In genomic region chr9:58092581-58093269, GRCm38 (mm10) we compare ENCODE assay signal across 9 mouse cellular contexts. TPM values are rescaled to one million over a fixed set of nuclear protein-coding genes. Genes with fewer than 3 reads are reported as not detected.
DNase-seq lines count a peak whose midpoint lies in the region; ATAC-seq lines count a peak whose summit lies in the region.
"Had no signal": no experiment of that assay in that cellular context is flagged by ENCODE, and none has a peak within 500 bp of the region (broad histone marks: within the 10 kb centered on the region; RNA-seq: fewer than 3 reads in every experiment).

No protein-coding gene starts in this region.

- H3K9ac ChIP-seq in intestine, embryonic 15.5 days, result no peak overlapping the region
- H3K9ac ChIP-seq in liver, embryonic 11.5 days (ENCODE audit: low read depth, low read length), result no peak overlapping the region
- H3K9ac ChIP-seq: liver, embryonic 13.5 days had no signal

- H3K27me3 ChIP-seq in intestine, embryonic 15.5 days (replicated peaks), result no peaks in the 10 kb centered on the region
- peaks cover 19% of the 10 kb centered on the region for H3K27me3 ChIP-seq in liver, embryonic 11.5 days (replicated peaks; ENCODE audit: control insufficient read depth, insufficient read depth, low read length)

- H3K36me3 ChIP-seq in intestine, embryonic 15.5 days, result no peaks in the 10 kb centered on the region
- H3K36me3 ChIP-seq in liver, embryonic 11.5 days (ENCODE audit: control insufficient read depth, insufficient read depth, low read length), result no peaks in the 10 kb centered on the region
- H3K36me3 ChIP-seq: liver, embryonic 13.5 days had no signal

- WGBS in intestine, embryonic 15.5 days, result 73% methylated on average over 7 of the region's 7 CpGs
- 66% methylated on average over 7 of the region's 7 CpGs for WGBS in liver, embryonic 11.5 days

- H3K9me3 ChIP-seq in intestine, embryonic 15.5 days, result no peaks in the 10 kb centered on the region
- no peaks in the 10 kb centered on the region for H3K9me3 ChIP-seq in liver, embryonic 11.5 days (ENCODE audit: control insufficient read depth, low read length)
- H3K9me3 ChIP-seq: liver, embryonic 13.5 days had no signal

- no peak overlapping the region for H3K27ac ChIP-seq in intestine, embryonic 15.5 days
- H3K27ac ChIP-seq in liver, embryonic 11.5 days (ENCODE audit: low read depth, low read length), result no peak overlapping the region
- H3K27ac ChIP-seq: liver, embryonic 13.5 days had no signal

- ATAC-seq in intestine, embryonic 15.5 days, result no peak
- no peak for ATAC-seq in granulocyte monocyte progenitor cell, adult 5-6 weeks (replicated peaks; ENCODE audit: poor library complexity, severe bottlenecking)
- ATAC-seq in liver, embryonic 11.5 days (replicated peaks; ENCODE audit: low FRiP score), result no peak

- no peak overlapping the region for H3K4me2 ChIP-seq in intestine, embryonic 15.5 days (replicated peaks)
- H3K4me2 ChIP-seq in liver, embryonic 11.5 days, result no peak overlapping the region
- H3K4me2 ChIP-seq: liver, embryonic 13.5 days had no signal

- intact Hi-C loops in left cerebral cortex, postnatal 4 days (cut with DNase I), result no loop called here

- H3K4me3 ChIP-seq in intestine, embryonic 15.5 days (replicated peaks), result no peak overlapping the region
- H3K4me3 ChIP-seq in liver, embryonic 11.5 days (ENCODE audit: low read depth, low read length), result no peak overlapping the region
- H3K4me3 ChIP-seq: liver, embryonic 13.5 days had no signal

- DNase-seq in left cerebral cortex, postnatal 4 days, result peak; percentile 95
- no peak for DNase-seq in left cerebral cortex, adult 18-20 months (ENCODE audit: low spot score in 2 of 2)
- peak; percentile 64 for DNase-seq in adrenal gland, postnatal 25 days
- peak; percentile 82 for DNase-seq in fat pad, adult 2 months (ENCODE audit: extremely low read depth, low read depth, low spot score)
- peak; percentile 26 for DNase-seq in kidney, postnatal 14 days
- DNase-seq in liver, embryonic 11.5 days (ENCODE audit: low spot score), result no peak
- DNase-seq: liver, embryonic 13.5 days had no signal

- H3K4me1 ChIP-seq in intestine, embryonic 15.5 days (replicated peaks), result peaks cover 6% of the 10 kb centered on the region; the same call in 1 of the 2 replicates
- H3K4me1 ChIP-seq in liver, embryonic 11.5 days (replicated peaks; ENCODE audit: control insufficient read depth, insufficient read depth, low read length), result no peaks in the 10 kb centered on the region
- H3K4me1 ChIP-seq: liver, embryonic 13.5 days had no signal

RNA-seq across cellular contexts. Expression of gene Ccdc33, which starts 25.9 kb away (rescaled TPM):
- total RNA-seq in left cerebral cortex, postnatal 4 days (2021), result under 1 TPM; 0.62 to 0.66 TPM
- 1 to 10 TPM in 1 of 2 experiments, under 1 TPM in 1; 0.67 to 1.2 TPM for total RNA-seq in left cerebral cortex, adult 18-20 months (2021)
- 0.39 and 0.76 TPM in 2 replicates for total RNA-seq in adrenal gland, postnatal 25 days (2021)
- 0.09 TPM in 1 of 2 replicates, not detected in the other for polyA plus RNA-seq in intestine, embryonic 15.5 days (2015; fragmentation: Nextera tagmentation; extraction: Ambion mirVana)
- not detected in 2 replicates for total RNA-seq in granulocyte monocyte progenitor cell, adult 5-6 weeks (2014; fragmentation: Nextera tagmentation)
- total RNA-seq in granulocyte monocyte progenitor cell, adult 5-6 weeks (2017), result not detected in 2 replicates
- polyA plus RNA-seq in liver, embryonic 11.5 days (2014; fragmentation: Nextera tagmentation; extraction: Ambion mirVana), result not detected in 2 replicates
- polyA plus RNA-seq: liver, embryonic 13.5 days had no signal

RNA-seq across cellular contexts. Expression of gene Stra6, which starts 29.1 kb away (rescaled TPM):
- 10 to 100 TPM; 10.1 to 12.5 TPM for total RNA-seq in left cerebral cortex, postnatal 4 days (2021)
- 10 to 100 TPM in 1 of 2 experiments, 1 to 10 TPM in 1; 7.8 to 10.3 TPM for total RNA-seq in left cerebral cortex, adult 18-20 months (2021)
- 1.6 and 2.1 TPM in 2 replicates for total RNA-seq in adrenal gland, postnatal 25 days (2021)
- polyA plus RNA-seq in intestine, embryonic 15.5 days (2015; fragmentation: Nextera tagmentation; extraction: Ambion mirVana), result 4.5 and 4.6 TPM in 2 replicates
- total RNA-seq in granulocyte monocyte progenitor cell, adult 5-6 weeks (2014; fragmentation: Nextera tagmentation), result not detected in 2 replicates
- not detected in 2 replicates for total RNA-seq in granulocyte monocyte progenitor cell, adult 5-6 weeks (2017)
- 5.9 and 7.2 TPM in 2 replicates for polyA plus RNA-seq in liver, embryonic 11.5 days (2014; fragmentation: Nextera tagmentation; extraction: Ambion mirVana)

Comparison
In these comparisons a context has a peak if more than half of its experiments do, and no peak if none do; other contexts are left out.
1. DNase-seq: peak in left cerebral cortex, postnatal 4 days (single experiment), adrenal gland, postnatal 25 days (single experiment), fat pad, adult 2 months (single experiment) and kidney, postnatal 14 days (single experiment); none in left cerebral cortex, adult 18-20 months (0 of 2) and liver, embryonic 11.5 days (single experiment).